Mouse (Mus musculus) ovary, postnatal 36 days (tissue): ENCODE data around the gene Sult1a1.
A peak's percentile ranks its signal among the peaks of the same experiment; 100 is the strongest.
"Not testable (repeated sequence)": the region's sequence is repeated elsewhere in the genome, so short reads cannot be mapped to it uniquely, and the experiment has no call there.

ENCODE experiments used
- DNase-seq: peaks from one replicate; pipeline ENCODE4 v3.0.0; 2022; ENCODE audit warnings: low spot score, mixed read lengths

Sult1a1 gene

GRCm38 (mm10) chr7:126659771-126660170 lies 16.5 kb downstream of the Sult1a1 start:
- DNase-seq = no peak

GRCm38 (mm10) chr7:126657522-126657921 lies 18.7 kb downstream of the Sult1a1 start:
- DNase-seq = no peak

GRCm38 (mm10) chr7:126655695-126656094 lies 20.5 kb downstream of the Sult1a1 start:
- DNase-seq = no peak

- no peak for DNase-seq
These were observed 22.2 kb downstream of the Sult1a1 start for GRCm38 (mm10) chr7:126653991-126654390.

GRCm38 (mm10) chr7:126650852-126651251 lies 25.4 kb downstream of the Sult1a1 start:
- no peak for DNase-seq

- DNase-seq = peak; percentile 92
These were observed 26.8 kb downstream of the Sult1a1 start, which contains the start of gene Sgf29 for GRCm38 (mm10) chr7:126649231-126650051. Gene Sgf29, plus strand, starts transcription at chr7:126649309.

GRCm38 (mm10) chr7:126648486-126648885 lies 27.7 kb downstream of the Sult1a1 start:
- no peak for DNase-seq

- no peak for DNase-seq
These were observed 30.5 kb downstream of the Sult1a1 start for GRCm38 (mm10) chr7:126645708-126646107.

- DNase-seq = no peak
These were observed 31.3 kb downstream of the Sult1a1 start for GRCm38 (mm10) chr7:126644914-126645313.

- DNase-seq = no peak
These were observed 31.9 kb downstream of the Sult1a1 start for GRCm38 (mm10) chr7:126644345-126644744.

- DNase-seq = not testable (repeated sequence)
These were observed 33.0 kb downstream of the Sult1a1 start for GRCm38 (mm10) chr7:126643244-126643617.

GRCm38 (mm10) chr7:126642545-126643243 lies 33.5 kb downstream of the Sult1a1 start:
- no peak for DNase-seq

GRCm38 (mm10) chr7:126636733-126637520 lies 39.3 kb downstream of the Sult1a1 start:
- DNase-seq = no peak

GRCm38 (mm10) chr7:126635375-126635774 lies 40.9 kb downstream of the Sult1a1 start:
- DNase-seq = no peak

- DNase-seq = no peak
These were observed 43.8 kb downstream of the Sult1a1 start for GRCm38 (mm10) chr7:126632478-126632877.

- no peak for DNase-seq
These were observed 45.3 kb downstream of the Sult1a1 start, which contains the start of gene Nupr1 for GRCm38 (mm10) chr7:126630824-126631518. Gene Nupr1, minus strand, starts transcription at chr7:126630861.

- DNase-seq = no peak
These were observed 46.3 kb downstream of the Sult1a1 start for GRCm38 (mm10) chr7:126629915-126630314.

GRCm38 (mm10) chr7:126628111-126628510 lies 48.1 kb downstream of the Sult1a1 start:
- DNase-seq = peak; percentile 65

GRCm38 (mm10) chr7:126625807-126626600 lies 50.2 kb downstream of the Sult1a1 start:
- no peak for DNase-seq

- peak; percentile 76 for DNase-seq
These were observed 50.9 kb downstream of the Sult1a1 start for GRCm38 (mm10) chr7:126625369-126625768.

GRCm38 (mm10) chr7:126624774-126625173 lies 51.5 kb downstream of the Sult1a1 start:
- DNase-seq = peak; percentile 26
